Mouse (Mus musculus) intestine, embryonic 15.5 days (tissue): ENCODE data around the gene 6030468B19Rik. TPM values are rescaled to one million over a fixed set of nuclear protein-coding genes. Genes with fewer than 3 reads are reported as not detected.

Source experiments
- ATAC-seq: fragments of 200-750 bp; cut with Nextera tagmentation; 2 replicates; pipeline ENCODE4 v1.8.0; 2017; ENCODE audit warnings: moderate TSS enrichment, moderate library complexity
- H3K27ac ChIP-seq: fragments of 300-500 bp; sonication (generic); 2 replicates; pipeline ENCODE4 v1.5.1; 2015; ENCODE audit warnings: mild to moderate bottlenecking, inconsistent platforms
- H3K27me3 ChIP-seq: fragments of 300-500 bp; sonication (generic); replicated peaks from 2 replicates; pipeline ENCODE4 v1.6.1; 2015; ENCODE audit warnings: inconsistent platforms
- H3K36me3 ChIP-seq: fragments of 300-500 bp; sonication (generic); 2 replicates; pipeline ENCODE4 v1.6.1; 2015; ENCODE audit warnings: inconsistent platforms
- H3K4me1 ChIP-seq: fragments of 300-500 bp; sonication (generic); replicated peaks from 2 replicates; pipeline ENCODE4 v1.6.1; 2015; ENCODE audit warnings: inconsistent platforms
- H3K4me2 ChIP-seq: fragments of 300-500 bp; sonication (generic); replicated peaks from 2 replicates; pipeline ENCODE4 v1.6.1; 2015; ENCODE audit warnings: mild to moderate bottlenecking, inconsistent platforms
- H3K4me3 ChIP-seq: fragments of 300-500 bp; sonication (generic); replicated peaks from 2 replicates; pipeline ENCODE4 v1.5.1; 2015; ENCODE audit warnings: inconsistent platforms
- H3K9ac ChIP-seq: fragments of 300-500 bp; sonication (generic); 2 replicates; pipeline ENCODE4 v1.6.1; 2015; ENCODE audit warnings: inconsistent platforms
- H3K9me3 ChIP-seq: fragments of 300-500 bp; sonication (generic); 2 replicates; pipeline ENCODE4 v1.6.1; 2016; ENCODE audit warnings: inconsistent platforms
- WGBS: fragments of 180-500 bp; shearing (Covaris S2); methylation state at CpG from one replicate; pipeline ENCODE4 v1.1.7; 2015; 5-methylcytosine and 5-hydroxymethylcytosine counted together
- polyA plus RNA-seq: library from polyadenylated mRNA; unstranded; fragments of >200 nt; fragmentation: Nextera tagmentation; extraction: Ambion mirVana; gene quantifications from 2 replicates; pipeline ENCODE4 v1.2.1, GENCODE M21; 2015

Gene 6030468B19Rik
- polyA plus RNA-seq, 1 experiment from 2014 or later, result 1.1 TPM

DNA sequence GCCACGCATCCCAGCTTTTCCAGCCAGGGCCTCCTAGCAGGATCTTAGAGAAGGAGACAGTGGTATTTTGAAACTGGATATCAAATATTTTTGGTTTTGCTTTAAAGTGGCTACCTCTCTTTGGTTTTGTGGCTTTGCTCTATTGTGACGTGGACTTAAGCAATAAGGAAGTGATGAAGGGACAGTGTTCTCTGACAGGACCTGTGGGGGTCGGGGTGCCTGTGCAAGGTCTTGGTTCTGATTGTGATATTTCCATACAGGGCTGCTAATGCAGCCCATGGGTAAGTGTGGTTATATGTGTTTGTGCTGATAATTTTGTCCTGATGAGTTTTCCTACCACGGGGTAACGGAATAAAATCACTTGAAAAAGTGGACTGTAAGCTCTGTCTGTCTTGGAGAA is 57.9 kb downstream of the 6030468B19Rik start:
- no peak overlapping the region for H3K4me2 ChIP-seq
- no peak overlapping the region for H3K27ac ChIP-seq
- H3K9me3 ChIP-seq, result no peaks in the 10 kb centered on the region
- ATAC-seq, result no peak
- peaks cover 6% of the 10 kb centered on the region for H3K27me3 ChIP-seq
- 93% methylated on average over 5 of the region's 5 CpGs for WGBS
- peaks cover 40% of the 10 kb centered on the region for H3K36me3 ChIP-seq
- peaks cover 7% of the 10 kb centered on the region for H3K4me1 ChIP-seq
- H3K9ac ChIP-seq, result no peak overlapping the region
- H3K4me3 ChIP-seq, result no peak overlapping the region

DNA sequence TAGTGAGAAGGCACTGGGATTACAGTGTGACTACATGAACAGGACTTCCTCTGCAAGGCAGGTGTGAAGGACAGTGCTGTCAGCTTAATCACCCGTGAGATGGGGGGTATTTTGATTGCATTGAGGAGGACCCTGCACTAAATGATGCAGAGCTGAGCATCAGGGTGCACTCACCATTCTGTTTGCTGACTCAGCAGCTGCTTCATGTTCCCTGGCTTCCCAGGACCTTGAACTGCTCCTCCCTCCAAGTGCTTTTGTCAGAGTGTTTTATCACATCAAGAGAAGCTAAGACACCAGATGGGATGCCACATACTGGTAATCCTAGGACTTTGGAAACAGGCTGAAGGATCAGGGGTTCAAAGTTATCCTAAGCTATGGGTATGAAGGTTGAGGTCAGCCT is 58.5 kb downstream of the 6030468B19Rik start:
- 80% methylated on average over 1 of the region's 1 CpGs for WGBS
- Histone ChIP-seq H3K36me3 (peaks cover 40% of the 10 kb centered on the region), H3K4me3 (no peak overlapping the region), H3K27ac (no peak overlapping the region), H3K4me2 (no peak overlapping the region), H3K9me3 (no peaks in the 10 kb centered on the region), H3K4me1 (0 out of 2 replicates have a peak, but pooled peaks cover 9% of the 10 kb centered on the region), H3K27me3 (peaks cover 13% of the 10 kb centered on the region), H3K9ac (no peak overlapping the region)
- no peak for ATAC-seq

Other genes with a start within 250 kb of the 6030468B19Rik start
- gene Tnrc6c, start 143.4 kb upstream of the 6030468B19Rik start, polyA plus RNA-seq, result 9.6 TPM in 2 replicates
- 6.6 and 7.7 TPM in 2 replicates for gene Tmc8, start 15.6 kb upstream of the 6030468B19Rik start, polyA plus RNA-seq
- gene Tmc6, start 15.5 kb upstream of the 6030468B19Rik start, polyA plus RNA-seq, result 28.3 and 34.7 TPM in 2 replicates
- gene Gm20708, start 12.0 kb downstream of the 6030468B19Rik start, polyA plus RNA-seq, result 0.26 and 0.38 TPM in 2 replicates
- 135 and 151 TPM in 2 replicates for gene Syngr2, start 12.0 kb downstream of the 6030468B19Rik start, polyA plus RNA-seq
- 8.3 and 8.9 TPM in 2 replicates for gene Afmid, start 28.3 kb downstream of the 6030468B19Rik start, polyA plus RNA-seq
- gene Tk1, start 28.4 kb downstream of the 6030468B19Rik start, polyA plus RNA-seq, result 144 and 146 TPM in 2 replicates
- gene Birc5, start 51.6 kb downstream of the 6030468B19Rik start, polyA plus RNA-seq, result 307 and 336 TPM in 2 replicates
- gene Tmem235, start 63.1 kb downstream of the 6030468B19Rik start, polyA plus RNA-seq, result not detected in 2 replicates
- gene Tha1, start 75.8 kb downstream of the 6030468B19Rik start, polyA plus RNA-seq, result 7.1 and 9.7 TPM in 2 replicates
- 18.4 and 19.1 TPM in 2 replicates for gene Socs3, start 172.4 kb downstream of the 6030468B19Rik start, polyA plus RNA-seq
- gene Pgs1, start 188.6 kb downstream of the 6030468B19Rik start, polyA plus RNA-seq, result 32.6 and 33.5 TPM in 2 replicates